Mouse (Mus musculus) limb, embryonic 13.5 days (tissue): ENCODE data around the gene Supt6. TPM values are rescaled to one million over a fixed set of nuclear protein-coding genes. Genes with fewer than 3 reads are reported as not detected.
"Not testable (repeated sequence)": the region's sequence is repeated elsewhere in the genome, so short reads cannot be mapped to it uniquely, and the experiment has no call there.

Experiments used
- ATAC-seq: fragments of 200-750 bp; cut with Nextera tagmentation; 2 replicates; pipeline ENCODE4 v1.8.0; 2017; ENCODE audit warnings: low read depth, moderate number of reproducible peaks, moderate TSS enrichment; ENCODE audit not compliant: low FRiP score
- H3K27ac ChIP-seq: fragments of 300-500 bp; sonication (generic); 2 replicates; pipeline ENCODE4 v1.5.1; 2015; ENCODE audit warnings: inconsistent platforms, mild to moderate bottlenecking, moderate library complexity
- H3K27me3 ChIP-seq: fragments of 300-500 bp; sonication (generic); 2 replicates; pipeline ENCODE4 v1.6.1; 2015; ENCODE audit warnings: mild to moderate bottlenecking, inconsistent platforms
- H3K36me3 ChIP-seq: fragments of 300-500 bp; sonication (generic); 2 replicates; pipeline ENCODE4 v1.6.1; 2015; ENCODE audit warnings: inconsistent platforms, mild to moderate bottlenecking, moderate library complexity
- H3K4me1 ChIP-seq: fragments of 300-500 bp; sonication (generic); 2 replicates; pipeline ENCODE4 v1.6.1; 2015; ENCODE audit warnings: inconsistent platforms
- H3K4me2 ChIP-seq: fragments of 300-500 bp; sonication (generic); replicated peaks from 2 replicates; pipeline ENCODE4 v1.6.1; 2015; ENCODE audit warnings: inconsistent platforms, mild to moderate bottlenecking, moderate library complexity
- H3K4me3 ChIP-seq: fragments of 300-500 bp; sonication (generic); 2 replicates; pipeline ENCODE4 v1.5.1; 2015; ENCODE audit warnings: moderate library complexity, mild to moderate bottlenecking, inconsistent platforms
- H3K9ac ChIP-seq: fragments of 300-500 bp; sonication (generic); 2 replicates; pipeline ENCODE4 v1.6.1; 2015; ENCODE audit warnings: mild to moderate bottlenecking, inconsistent platforms
- H3K9me3 ChIP-seq: fragments of 300-500 bp; sonication (generic); 2 replicates; pipeline ENCODE4 v1.6.1; 2016; ENCODE audit warnings: inconsistent platforms
- WGBS: fragments of 180-500 bp; shearing (Covaris S2); methylation state at CpG from one replicate; pipeline ENCODE4 v1.1.7; 2015; 5-methylcytosine and 5-hydroxymethylcytosine counted together
- polyA plus RNA-seq: library from polyadenylated mRNA; unstranded; fragments of >200 nt; fragmentation: Nextera tagmentation; extraction: Ambion mirVana; gene quantifications from 2 replicates; pipeline ENCODE4 v1.2.1, GENCODE M21; 2015

Supt6 gene
- 29.4 and 33.2 TPM in 2 replicates for polyA plus RNA-seq

GRCm38 (mm10) chr11:78245627-78246317, at the start of gene Supt6, which contains the start of gene Sdf2:
Gene Supt6 (minus strand): TSS chr11:78245987.
Gene Sdf2 (plus strand): TSS chr11:78245746.
- H3K36me3 ChIP-seq = peaks cover 11% of the 10 kb centered on the region
- peak within 1 kb of the TSS; percentile 93 for H3K9ac ChIP-seq
- H3K27me3 ChIP-seq = no peaks in the 10 kb centered on the region
- H3K4me1 ChIP-seq = peaks cover 32% of the 10 kb centered on the region
- H3K27ac ChIP-seq = peak within 1 kb of the TSS; percentile 86
- WGBS = under 1% methylated on average over 50 of the region's 50 CpGs
- peak within 1 kb of the TSS; percentile 98 for H3K4me3 ChIP-seq
- peak within 1 kb of the TSS; percentile 71 for H3K4me2 ChIP-seq
- no peaks in the 10 kb centered on the region for H3K9me3 ChIP-seq
- ATAC-seq = peak; percentile 93

GRCm38 (mm10) chr11:78294585-78294984, 48.8 kb upstream of the Supt6 start:
- H3K4me1 ChIP-seq = no peaks in the 10 kb centered on the region
- WGBS = 93% methylated on average over 6 of the region's 6 CpGs
- peaks cover 34% of the 10 kb centered on the region for H3K36me3 ChIP-seq

GRCm38 (mm10) chr11:78290654-78291053, 44.9 kb upstream of the Supt6 start, which contains the start of gene BC030499:
Gene BC030499 (plus strand): TSS chr11:78290841.
- Histone ChIP-seq H3K4me3 (no peak within 1 kb of the TSS), H3K27ac (no peak within 1 kb of the TSS), H3K4me2 (no peak within 1 kb of the TSS), H3K9ac (no peak within 1 kb of the TSS), H3K9me3 (no peaks in the 10 kb centered on the region), H3K27me3 (no peaks in the 10 kb centered on the region), H3K4me1 (no peaks in the 10 kb centered on the region), H3K36me3 (peaks cover 70% of the 10 kb centered on the region)
- no peak for ATAC-seq
- WGBS = 88% methylated on average over 4 of the region's 4 CpGs

More at GRCm38 (mm10) chr11:78294585-78294984, 48.8 kb upstream of the Supt6 start:
- Histone ChIP-seq H3K27ac (no peak overlapping the region), H3K4me2 (no peak overlapping the region), H3K9me3 (no peaks in the 10 kb centered on the region), H3K4me3 (no peak overlapping the region), H3K27me3 (no peaks in the 10 kb centered on the region), H3K9ac (no peak overlapping the region)
- no peak for ATAC-seq

GRCm38 (mm10) chr11:78289146-78289763, 43.5 kb upstream of the Supt6 start:
- H3K4me2 ChIP-seq = no peak overlapping the region
- no peaks in the 10 kb centered on the region for H3K9me3 ChIP-seq
- ATAC-seq = no peak
- WGBS = 89% methylated on average over 7 of the region's 7 CpGs
- no peak overlapping the region for H3K9ac ChIP-seq
- peaks cover 84% of the 10 kb centered on the region for H3K36me3 ChIP-seq
- H3K27me3 ChIP-seq = no peaks in the 10 kb centered on the region
- H3K4me3 ChIP-seq = no peak overlapping the region
- H3K4me1 ChIP-seq = no peaks in the 10 kb centered on the region
- no peak overlapping the region for H3K27ac ChIP-seq

- Histone ChIP-seq H3K4me3 (no peak overlapping the region), H3K9ac (no peak overlapping the region), H3K27me3 (no peaks in the 10 kb centered on the region), H3K4me2 (no peak overlapping the region), H3K4me1 (no peaks in the 10 kb centered on the region), H3K36me3 (peaks cover 98% of the 10 kb centered on the region), H3K27ac (no peak overlapping the region), H3K9me3 (no peaks in the 10 kb centered on the region)
- 92% methylated on average over 4 of the region's 4 CpGs for WGBS
- no peak for ATAC-seq
These were observed 33.8 kb upstream of the Supt6 start for GRCm38 (mm10) chr11:78279586-78279985.

GRCm38 (mm10) chr11:78278853-78279252, 33.1 kb upstream of the Supt6 start:
- Histone ChIP-seq H3K4me2 (no peak overlapping the region), H3K36me3 (peaks cover 98% of the 10 kb centered on the region), H3K9ac (no peak overlapping the region), H3K4me3 (no peak overlapping the region), H3K9me3 (no peaks in the 10 kb centered on the region), H3K27me3 (no peaks in the 10 kb centered on the region), H3K4me1 (no peaks in the 10 kb centered on the region), H3K27ac (no peak overlapping the region)
- no peak for ATAC-seq
- 92% methylated on average over 7 of the region's 7 CpGs for WGBS

GRCm38 (mm10) chr11:78276169-78276568, 30.4 kb upstream of the Supt6 start:
- H3K27ac ChIP-seq, ATAC-seq, H3K27me3 ChIP-seq, H3K9me3 ChIP-seq, H3K9ac ChIP-seq, H3K4me3 ChIP-seq, H3K4me2 ChIP-seq, H3K4me1 ChIP-seq: not testable (repeated sequence)
- peaks cover 99% of the 10 kb centered on the region for H3K36me3 ChIP-seq
- 95% methylated on average over 4 of the region's 4 CpGs for WGBS

GRCm38 (mm10) chr11:78275596-78275995, 29.8 kb upstream of the Supt6 start:
- no peak for ATAC-seq
- no peaks in the 10 kb centered on the region for H3K9me3 ChIP-seq
- no peaks in the 10 kb centered on the region for H3K27me3 ChIP-seq
- no peak overlapping the region for H3K4me2 ChIP-seq
- WGBS = 100% methylated on average over 1 of the region's 1 CpGs
- H3K4me3 ChIP-seq = no peak overlapping the region
- H3K36me3 ChIP-seq = peaks cover 97% of the 10 kb centered on the region
- no peak overlapping the region for H3K27ac ChIP-seq
- H3K4me1 ChIP-seq = no peaks in the 10 kb centered on the region
- no peak overlapping the region for H3K9ac ChIP-seq

- Histone ChIP-seq H3K27me3 (no peaks in the 10 kb centered on the region), H3K36me3 (peaks cover 96% of the 10 kb centered on the region), H3K4me1 (no peaks in the 10 kb centered on the region), H3K9ac (no peak overlapping the region), H3K27ac (no peak overlapping the region), H3K4me2 (no peak overlapping the region), H3K9me3 (no peaks in the 10 kb centered on the region), H3K4me3 (no peak overlapping the region)
- ATAC-seq = no peak
- 91% methylated on average over 13 of the region's 13 CpGs for WGBS
These were observed 26.2 kb upstream of the Supt6 start for GRCm38 (mm10) chr11:78271986-78272385.

- H3K9ac ChIP-seq = no peak overlapping the region
- peaks cover 69% of the 10 kb centered on the region for H3K36me3 ChIP-seq
- H3K4me2 ChIP-seq = no peak overlapping the region
- H3K27me3 ChIP-seq = peaks cover 2% of the 10 kb centered on the region; the same call in 1 of the 2 replicates
- 91% methylated on average over 6 of the region's 6 CpGs for WGBS
- H3K4me1 ChIP-seq = peaks cover 11% of the 10 kb centered on the region
- H3K27ac ChIP-seq = no peak overlapping the region
- ATAC-seq = no peak
- H3K9me3 ChIP-seq = no peaks in the 10 kb centered on the region
- H3K4me3 ChIP-seq = no peak overlapping the region
These were observed 19.8 kb upstream of the Supt6 start for GRCm38 (mm10) chr11:78265571-78265970.

GRCm38 (mm10) chr11:78262550-78262949, 16.8 kb upstream of the Supt6 start:
- Histone ChIP-seq H3K4me1 (peaks cover 11% of the 10 kb centered on the region), H3K27me3 (peaks cover 15% of the 10 kb centered on the region), H3K36me3 (peaks cover 42% of the 10 kb centered on the region), H3K27ac (no peak overlapping the region; the same call in 1 of the 2 replicates), H3K9me3 (no peaks in the 10 kb centered on the region), H3K9ac (peak overlapping the region; percentile 87), H3K4me3 (peak overlapping the region; percentile 83), H3K4me2 (peak overlapping the region; percentile 81)
- ATAC-seq = no peak
- 3% methylated on average over 8 of the region's 8 CpGs for WGBS
